ENCODE assay signal across 24 mouse cellular contexts in the genomic region with DNA sequence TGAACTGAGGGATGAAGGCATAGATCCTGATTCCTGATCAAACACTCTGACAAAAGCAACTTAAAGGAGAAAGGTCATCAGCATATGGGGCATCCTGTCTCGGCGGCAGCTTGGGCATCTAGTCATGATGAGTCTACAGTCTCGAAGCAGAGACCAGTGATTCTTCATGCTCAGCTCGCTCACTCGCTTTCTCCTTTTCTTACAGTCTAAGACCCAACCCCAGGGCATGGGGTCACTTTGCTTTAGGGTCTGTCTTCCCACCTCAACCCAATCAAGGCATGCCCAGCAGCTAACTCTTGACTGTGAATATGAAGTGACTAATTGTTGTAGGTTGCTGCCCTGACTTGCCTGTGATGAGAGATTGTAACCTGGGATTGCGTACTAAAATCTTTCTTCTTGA.
"Had no signal": no experiment of that assay in that cellular context is flagged by ENCODE, and none has a peak within 500 bp of the region (broad histone marks: within the 10 kb centered on the region; RNA-seq: fewer than 3 reads in every experiment).

No protein-coding gene starts in this region.

- DNase-seq: gastrocnemius, adult 2 months; gastrocnemius, postnatal 10 days; gastrocnemius, postnatal 25 days; heart, adult 2 months; heart, postnatal 10 days; heart, postnatal 4 days; kidney, adult 18-20 months; kidney, adult 8-10 months; kidney, postnatal 10 days; kidney, postnatal 25 days; kidney, postnatal 4 days; liver, embryonic 13.5 days had no signal

- H3K4me2 ChIP-seq: heart, embryonic 12.5 days; hindbrain, embryonic 12.5 days; hindbrain, embryonic 14.5 days; limb, embryonic 13.5 days; limb, embryonic 15.5 days; liver, embryonic 13.5 days; liver, embryonic 15.5 days had no signal

- H3K36me3 ChIP-seq: heart, embryonic 12.5 days; hindbrain, embryonic 10.5 days; hindbrain, embryonic 12.5 days; limb, embryonic 13.5 days; limb, embryonic 15.5 days; liver, embryonic 13.5 days; liver, embryonic 15.5 days had no signal

- H3K9ac ChIP-seq: heart, embryonic 12.5 days; hindbrain, embryonic 12.5 days; hindbrain, embryonic 14.5 days; limb, embryonic 13.5 days; limb, embryonic 15.5 days; liver, embryonic 13.5 days; liver, embryonic 15.5 days had no signal

- H3K27me3 ChIP-seq: heart, embryonic 12.5 days; hindbrain, embryonic 12.5 days; limb, embryonic 13.5 days; limb, embryonic 15.5 days; liver, embryonic 13.5 days; liver, embryonic 15.5 days had no signal

- H3K4me3 ChIP-seq: gastrocnemius, adult 2 months; heart, adult 2 months; heart, embryonic 12.5 days; hindbrain, embryonic 10.5 days; hindbrain, embryonic 12.5 days; layer of hippocampus, adult 2 months; left cerebral cortex, adult 2 months; limb, embryonic 13.5 days; limb, embryonic 15.5 days; liver, embryonic 13.5 days; liver, embryonic 15.5 days had no signal

- H3K9me3 ChIP-seq: heart, embryonic 12.5 days; hindbrain, embryonic 10.5 days; limb, embryonic 13.5 days; limb, embryonic 15.5 days; liver, embryonic 13.5 days; liver, embryonic 15.5 days had no signal

- H3K27ac ChIP-seq: gastrocnemius, adult 2 months; heart, adult 2 months; hindbrain, embryonic 10.5 days; hindbrain, embryonic 12.5 days; hindbrain, embryonic 14.5 days; layer of hippocampus, adult 2 months; left cerebral cortex, adult 2 months; limb, embryonic 13.5 days; limb, embryonic 15.5 days; liver, embryonic 13.5 days; liver, embryonic 15.5 days had no signal

- ATAC-seq: hindbrain, embryonic 16.5 days; inflammation-experienced regulatory T-cells, adult 6 months; intestine, postnatal 0 days had no signal
